Mouse (Mus musculus): Measurements from ENCODE around the gene Irgm1. TPM values are rescaled to one million over a fixed set of nuclear protein-coding genes. Genes with fewer than 3 reads are reported as not detected.

Irgm1 gene
- polyA plus RNA-seq, 1 experiment from 2014 or later: 8.4 TPM

GRCm38 (mm10) chr11:48873591-48874290, 2.3 kb upstream of the Irgm1 start:
- 0 out of 2 replicates have a peak overlapping the region, but pooled peaks have one; percentile 21 for H3K27ac ChIP-seq (replicated peaks)
- H3K9ac ChIP-seq: 0 out of 2 replicates have a peak overlapping the region, but pooled peaks have one; percentile 24
- H3K4me3 ChIP-seq: no peak overlapping the region
- no peak overlapping the region; the same call in 1 of the 2 replicates for H3K4me2 ChIP-seq
- ATAC-seq (ENCODE audit: extremely low read depth, insufficient number of reproducible peaks, low FRiP score, low TSS enrichment): no peak
- no peaks in the 10 kb centered on the region for H3K9me3 ChIP-seq
- peaks cover 41% of the 10 kb centered on the region for H3K4me1 ChIP-seq
- WGBS: 38% methylated on average over 10 of the region's 10 CpGs
- no peaks in the 10 kb centered on the region for H3K36me3 ChIP-seq
- peaks cover 4% of the 10 kb centered on the region; the same call in 1 of the 2 replicates for H3K27me3 ChIP-seq (replicated peaks)

GRCm38 (mm10) chr11:48872695-48873300, 1.3 kb upstream of the Irgm1 start:
- Histone ChIP-seq H3K9me3 (no peaks in the 10 kb centered on the region), H3K36me3 (no peaks in the 10 kb centered on the region), H3K4me2 (peak overlapping the region; percentile 91), H3K9ac (peak overlapping the region; percentile 86), H3K4me1 (peaks cover 47% of the 10 kb centered on the region), H3K27ac (replicated peaks) (peak overlapping the region; percentile 84), H3K27me3 (replicated peaks) (peaks cover 4% of the 10 kb centered on the region; the same call in 1 of the 2 replicates), H3K4me3 (peak overlapping the region; percentile 64; the same call in 1 of the 2 replicates)
- no peak for ATAC-seq (ENCODE audit: extremely low read depth, insufficient number of reproducible peaks, low FRiP score, low TSS enrichment)
- 80% methylated on average over 7 of the region's 7 CpGs for WGBS

GRCm38 (mm10) chr11:48871817-48872541, 496 bp upstream of the Irgm1 start:
- no peak for ATAC-seq (ENCODE audit: extremely low read depth, insufficient number of reproducible peaks, low FRiP score, low TSS enrichment)
- peaks cover 47% of the 10 kb centered on the region for H3K4me1 ChIP-seq

DNA sequence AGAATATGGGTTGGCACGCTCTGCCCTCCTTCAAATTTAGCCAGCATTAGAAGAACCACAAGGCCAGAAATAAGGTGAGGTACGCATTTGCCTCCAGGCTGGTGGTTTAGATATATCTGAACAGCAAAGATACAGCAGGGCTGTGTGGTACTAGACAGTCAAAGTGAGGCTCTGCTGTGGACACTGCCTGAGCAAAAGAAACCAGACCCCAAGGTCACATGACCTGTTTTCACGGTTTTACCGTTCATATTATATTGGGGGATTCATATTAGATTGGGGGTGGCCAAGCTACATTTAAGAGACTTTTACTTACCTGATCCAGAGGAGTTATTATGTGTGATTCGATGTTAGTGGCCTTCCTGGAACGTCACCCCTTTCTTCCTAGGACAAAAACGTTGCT, 702 bp downstream of the Irgm1 start:
- peaks cover 47% of the 10 kb centered on the region for H3K4me1 ChIP-seq
- no peaks in the 10 kb centered on the region for H3K9me3 ChIP-seq
- peaks cover 9% of the 10 kb centered on the region for H3K36me3 ChIP-seq
- H3K9ac ChIP-seq: peak overlapping the region; percentile 86
- H3K27me3 ChIP-seq (replicated peaks): peaks cover 4% of the 10 kb centered on the region; the same call in 1 of the 2 replicates
- 25% methylated on average over 7 of the region's 7 CpGs for WGBS
- ATAC-seq (ENCODE audit: extremely low read depth, insufficient number of reproducible peaks, low FRiP score, low TSS enrichment): no peak
- H3K4me3 ChIP-seq: peak overlapping the region; percentile 64
- H3K4me2 ChIP-seq: peak overlapping the region; percentile 91
- peak overlapping the region; percentile 84 for H3K27ac ChIP-seq (replicated peaks)

More at GRCm38 (mm10) chr11:48871817-48872541, 496 bp upstream of the Irgm1 start:
- Histone ChIP-seq H3K9ac (peak overlapping the region; percentile 86), H3K27ac (replicated peaks) (peak overlapping the region; percentile 84), H3K36me3 (no peaks in the 10 kb centered on the region), H3K27me3 (replicated peaks) (peaks cover 4% of the 10 kb centered on the region; the same call in 1 of the 2 replicates), H3K4me3 (peak overlapping the region; percentile 64), H3K9me3 (no peaks in the 10 kb centered on the region), H3K4me2 (peak overlapping the region; percentile 91)
- 8% methylated on average over 17 of the region's 17 CpGs for WGBS

- Histone ChIP-seq H3K27ac (replicated peaks) (peak overlapping the region; percentile 63), H3K9ac (peak overlapping the region; percentile 86), H3K4me1 (peaks cover 44% of the 10 kb centered on the region), H3K9me3 (no peaks in the 10 kb centered on the region), H3K4me2 (peak overlapping the region; percentile 91), H3K4me3 (peak overlapping the region; percentile 64), H3K36me3 (peaks cover 13% of the 10 kb centered on the region), H3K27me3 (replicated peaks) (no peaks in the 10 kb centered on the region; the same call in 1 of the 2 replicates)
- 48% methylated on average over 7 of the region's 7 CpGs for WGBS
- ATAC-seq (ENCODE audit: extremely low read depth, insufficient number of reproducible peaks, low FRiP score, low TSS enrichment): no peak
Measured at GRCm38 (mm10) chr11:48869380-48870110, 1.9 kb downstream of the Irgm1 start.

GRCm38 (mm10) chr11:48866481-48866880, 5.0 kb downstream of the Irgm1 start:
- WGBS: 92% methylated on average over 9 of the region's 9 CpGs
- H3K4me2 ChIP-seq: no peak overlapping the region
- H3K27me3 ChIP-seq (replicated peaks): no peaks in the 10 kb centered on the region
- H3K27ac ChIP-seq (replicated peaks): no peak overlapping the region
- H3K9ac ChIP-seq: no peak overlapping the region
- H3K36me3 ChIP-seq: peaks cover 13% of the 10 kb centered on the region
- H3K4me1 ChIP-seq: peaks cover 29% of the 10 kb centered on the region
- no peak for ATAC-seq (ENCODE audit: extremely low read depth, insufficient number of reproducible peaks, low FRiP score, low TSS enrichment)
- no peak overlapping the region for H3K4me3 ChIP-seq
- no peaks in the 10 kb centered on the region for H3K9me3 ChIP-seq

- Histone ChIP-seq H3K9ac (no peak overlapping the region), H3K9me3 (no peaks in the 10 kb centered on the region), H3K27me3 (replicated peaks) (peaks cover 7% of the 10 kb centered on the region; the same call in 1 of the 2 replicates), H3K27ac (replicated peaks) (no peak overlapping the region), H3K4me3 (no peak overlapping the region), H3K4me2 (no peak overlapping the region), H3K36me3 (peaks cover 13% of the 10 kb centered on the region), H3K4me1 (peaks cover 7% of the 10 kb centered on the region)
- ATAC-seq (ENCODE audit: extremely low read depth, insufficient number of reproducible peaks, low FRiP score, low TSS enrichment): no peak
- WGBS: 72% methylated on average over 3 of the region's 3 CpGs
Measured at GRCm38 (mm10) chr11:48863808-48864207, 7.7 kb downstream of the Irgm1 start.

DNA sequence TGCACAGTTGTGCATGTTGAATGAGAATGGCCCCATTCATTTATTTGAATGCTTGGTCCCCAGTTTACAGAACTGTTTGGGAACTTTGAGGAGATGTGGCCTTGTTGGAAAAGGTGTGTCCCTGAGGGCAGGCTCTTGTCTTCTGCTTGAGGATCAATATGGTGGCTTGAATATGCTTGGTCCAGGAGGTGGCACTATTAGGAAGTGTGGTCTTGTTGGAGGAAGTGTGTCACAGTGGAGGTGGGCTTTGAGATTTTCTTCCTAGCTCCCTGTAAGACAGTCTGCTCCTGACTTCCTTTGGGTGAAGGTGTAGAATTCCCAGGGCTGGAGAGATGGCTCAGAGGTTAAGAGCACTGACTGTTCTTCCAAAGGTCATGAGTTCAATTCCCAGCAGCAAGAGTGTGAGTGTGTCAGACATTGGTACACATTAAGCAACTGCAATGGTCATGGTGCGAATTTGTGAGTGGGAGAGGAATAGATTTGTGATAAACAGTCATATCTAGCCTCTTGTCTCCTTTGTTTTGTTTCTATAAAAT, 8.6 kb downstream of the Irgm1 start:
- ATAC-seq (ENCODE audit: extremely low read depth, insufficient number of reproducible peaks, low FRiP score, low TSS enrichment): no peak
- Histone ChIP-seq H3K9ac (no peak overlapping the region), H3K9me3 (no peaks in the 10 kb centered on the region), H3K4me2 (no peak overlapping the region), H3K27ac (replicated peaks) (no peak overlapping the region), H3K4me3 (no peak overlapping the region), H3K36me3 (peaks cover 13% of the 10 kb centered on the region), H3K27me3 (replicated peaks) (peaks cover 7% of the 10 kb centered on the region; the same call in 1 of the 2 replicates), H3K4me1 (peaks cover 10% of the 10 kb centered on the region)
- WGBS: 71% methylated on average over 1 of the region's 1 CpGs

GRCm38 (mm10) chr11:48859014-48859413, 12.5 kb downstream of the Irgm1 start:
- H3K4me3 ChIP-seq: peak overlapping the region; percentile 81
- no peak overlapping the region for H3K9ac ChIP-seq
- peaks cover 7% of the 10 kb centered on the region; the same call in 1 of the 2 replicates for H3K27me3 ChIP-seq (replicated peaks)
- ATAC-seq (ENCODE audit: extremely low read depth, insufficient number of reproducible peaks, low FRiP score, low TSS enrichment): no peak
- no peak overlapping the region for H3K27ac ChIP-seq (replicated peaks)
- H3K4me1 ChIP-seq: peaks cover 25% of the 10 kb centered on the region
- H3K4me2 ChIP-seq: peak overlapping the region; percentile 93
- no peaks in the 10 kb centered on the region for H3K9me3 ChIP-seq
- WGBS: under 1% methylated on average over 6 of the region's 6 CpGs
- no peaks in the 10 kb centered on the region for H3K36me3 ChIP-seq

GRCm38 (mm10) chr11:48853474-48854180, 17.9 kb downstream of the Irgm1 start:
- Histone ChIP-seq H3K9ac (peak overlapping the region; percentile 81), H3K27ac (replicated peaks) (0 out of 2 replicates have a peak overlapping the region, but pooled peaks have one; percentile 12), H3K27me3 (replicated peaks) (peaks cover 20% of the 10 kb centered on the region), H3K9me3 (no peaks in the 10 kb centered on the region), H3K36me3 (no peaks in the 10 kb centered on the region), H3K4me2 (peak overlapping the region; percentile 93), H3K4me3 (peak overlapping the region; percentile 81), H3K4me1 (peaks cover 39% of the 10 kb centered on the region)
- peak; percentile 51; the same call in 1 of the 2 replicates for ATAC-seq (ENCODE audit: extremely low read depth, insufficient number of reproducible peaks, low FRiP score, low TSS enrichment)
- WGBS: under 1% methylated on average over 31 of the region's 31 CpGs

Measured in heart, embryonic 13.5 days (tissue).